Mouse (Mus musculus) cortical plate, adult 2 months (tissue): ENCODE measurements at regions not wholly inside any gene's neighbourhood (a gene's known extent, or its start where the extent isn't known, plus 50 kb on each side); places are given as distances from the start of the nearest gene placed in this dataset.

Experiments used
- H3K27ac ChIP-seq: fragments of 200-500 bp; 2 replicates; pipeline ENCODE4 v1.5.1; 2012; ENCODE audit warnings: low read length, control low read depth, inconsistent platforms; ENCODE audit not compliant: insufficient read depth
- H3K4me1 ChIP-seq: fragments of 200-500 bp; 2 replicates; pipeline ENCODE4 v1.6.1; 2011; ENCODE audit warnings: low read length; ENCODE audit not compliant: control insufficient read depth, insufficient read depth
- H3K4me3 ChIP-seq: fragments of 200-500 bp; 2 replicates; pipeline ENCODE4 v1.5.1; 2011; ENCODE audit warnings: mild to moderate bottlenecking, low read length, control low read depth; ENCODE audit not compliant: insufficient read depth
- CTCF ChIP-seq: fragments of 200-500 bp; IDR thresholded peaks from 2 replicates; pipeline ENCODE4 v1.5.1; 2011; ENCODE audit warnings: mild to moderate bottlenecking, control low read depth, low read length; ENCODE audit not compliant: insufficient read depth; ENCODE audit errors: extremely low read depth
- POLR2A ChIP-seq: fragments of 200-500 bp; IDR thresholded peaks from 2 replicates; pipeline ENCODE4 v1.6.1; 2011; ENCODE audit warnings: mild to moderate bottlenecking, low read length, control low read depth; ENCODE audit not compliant: insufficient read depth; ENCODE audit errors: extremely low read depth

DNA sequence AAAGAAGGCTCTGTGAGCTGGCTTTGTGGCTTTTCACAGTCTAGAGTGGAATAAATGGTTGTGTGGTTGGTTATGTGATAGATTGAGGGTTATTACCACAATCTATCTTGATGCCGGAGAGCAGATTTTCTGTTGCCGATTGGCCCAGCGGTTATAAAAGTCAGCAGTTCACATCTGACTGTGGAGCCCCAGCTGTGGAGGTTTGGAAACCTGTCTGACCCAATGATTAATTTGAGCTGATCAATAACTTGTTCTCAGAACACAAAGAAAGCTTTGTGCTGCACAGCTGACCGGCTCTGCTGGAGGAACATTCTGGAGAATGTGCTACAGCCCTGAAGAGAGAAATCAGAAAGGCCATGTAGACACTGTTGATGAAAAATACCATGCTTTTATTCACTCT is 148.8 kb downstream of the Cdc42ep3 start:
- H3K4me1 ChIP-seq: no peaks in the 10 kb centered on the region
- TF ChIP-seq CTCF (no peak), POLR2A (no peak)
- no peak overlapping the region for H3K27ac ChIP-seq
- H3K4me3 ChIP-seq: no peak overlapping the region

DNA sequence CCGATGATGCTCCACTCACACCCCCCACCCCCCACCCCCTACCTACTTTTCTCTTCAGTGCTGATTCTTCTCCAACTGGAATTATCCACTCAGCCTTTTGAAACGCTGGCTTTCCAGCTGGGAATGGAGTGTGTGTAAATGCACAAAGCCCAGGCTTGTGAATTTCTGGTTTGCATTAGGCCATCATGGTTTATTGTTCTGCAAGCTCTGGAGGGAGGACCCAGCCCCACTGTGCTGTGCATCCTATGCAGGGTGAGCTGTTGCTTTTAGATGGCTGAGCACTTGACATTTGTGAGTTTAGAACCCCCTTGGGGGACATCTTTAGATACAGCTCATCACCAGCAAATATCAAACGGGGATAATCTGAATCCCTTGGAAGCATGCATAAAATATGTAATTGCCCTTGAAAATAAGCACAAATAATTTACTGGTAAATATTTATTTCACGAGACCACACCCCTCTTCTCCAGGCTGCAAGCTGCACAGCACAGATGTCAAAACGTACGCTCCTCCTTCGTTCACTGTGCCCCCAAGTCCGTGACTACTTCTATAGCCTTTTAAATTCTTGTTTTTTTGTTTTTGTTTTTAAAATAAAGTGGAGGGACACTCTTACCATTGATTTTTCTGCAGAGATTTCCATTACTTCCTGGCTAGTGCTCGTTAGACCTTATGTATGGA is 148.2 kb downstream of the Qpct start:
- H3K27ac ChIP-seq: no peak overlapping the region
- no peak for TF ChIP-seq CTCF
- no peak for TF ChIP-seq POLR2A
- no peaks in the 10 kb centered on the region for H3K4me1 ChIP-seq
- no peak overlapping the region for H3K4me3 ChIP-seq

DNA sequence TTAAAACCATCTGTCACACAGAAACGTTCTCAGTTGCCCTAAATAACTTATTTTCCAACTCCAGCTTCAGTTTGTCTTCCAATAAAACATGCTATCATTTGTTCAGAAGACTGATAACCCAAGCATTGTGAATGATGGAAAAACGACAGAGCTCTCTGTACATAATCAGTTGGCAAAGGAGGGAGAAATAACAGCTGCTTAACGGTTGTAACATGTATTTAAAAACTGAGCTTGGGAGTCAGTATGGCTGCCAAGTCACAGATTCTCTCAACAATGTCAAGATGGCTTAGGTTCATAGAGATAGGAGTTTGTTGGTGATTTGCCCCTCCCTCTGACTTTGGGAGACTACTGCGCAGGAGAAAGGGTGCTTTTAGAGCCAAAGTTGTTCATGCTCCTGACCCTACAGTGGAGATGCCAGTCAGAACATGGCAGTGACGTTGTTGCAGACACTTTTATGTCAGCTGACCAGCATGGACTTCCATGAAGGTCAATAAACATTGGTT is 140.2 kb downstream of the Qpct start:
- H3K4me1 ChIP-seq: no peaks in the 10 kb centered on the region
- H3K4me3 ChIP-seq: no peak overlapping the region
- H3K27ac ChIP-seq: no peak overlapping the region
- TF ChIP-seq CTCF: no peak
- no peak for TF ChIP-seq POLR2A

DNA sequence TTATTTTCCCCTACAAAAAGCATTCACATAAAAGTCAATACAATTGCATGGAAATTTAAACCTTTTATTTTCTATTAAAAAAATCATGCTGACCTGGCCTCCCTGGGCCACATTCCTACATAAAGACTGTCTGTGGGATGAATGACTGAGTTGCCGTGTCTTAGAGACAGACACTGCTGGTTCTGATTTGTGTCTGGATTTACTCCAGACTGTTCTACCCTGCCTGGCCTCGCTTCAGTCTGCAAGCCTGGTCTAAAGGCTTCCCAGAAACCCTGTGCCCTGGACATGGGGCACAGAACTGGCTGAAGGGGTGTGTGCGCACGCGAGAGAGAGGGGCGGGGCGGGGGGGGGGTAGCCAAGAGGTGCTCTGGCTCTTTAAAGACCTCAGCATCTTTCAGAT is 136.6 kb downstream of the Qpct start:
- Histone ChIP-seq H3K4me1 (no peaks in the 10 kb centered on the region), H3K27ac (no peak overlapping the region), H3K4me3 (no peak overlapping the region)
- TF ChIP-seq POLR2A (no peak), CTCF (no peak)

DNA sequence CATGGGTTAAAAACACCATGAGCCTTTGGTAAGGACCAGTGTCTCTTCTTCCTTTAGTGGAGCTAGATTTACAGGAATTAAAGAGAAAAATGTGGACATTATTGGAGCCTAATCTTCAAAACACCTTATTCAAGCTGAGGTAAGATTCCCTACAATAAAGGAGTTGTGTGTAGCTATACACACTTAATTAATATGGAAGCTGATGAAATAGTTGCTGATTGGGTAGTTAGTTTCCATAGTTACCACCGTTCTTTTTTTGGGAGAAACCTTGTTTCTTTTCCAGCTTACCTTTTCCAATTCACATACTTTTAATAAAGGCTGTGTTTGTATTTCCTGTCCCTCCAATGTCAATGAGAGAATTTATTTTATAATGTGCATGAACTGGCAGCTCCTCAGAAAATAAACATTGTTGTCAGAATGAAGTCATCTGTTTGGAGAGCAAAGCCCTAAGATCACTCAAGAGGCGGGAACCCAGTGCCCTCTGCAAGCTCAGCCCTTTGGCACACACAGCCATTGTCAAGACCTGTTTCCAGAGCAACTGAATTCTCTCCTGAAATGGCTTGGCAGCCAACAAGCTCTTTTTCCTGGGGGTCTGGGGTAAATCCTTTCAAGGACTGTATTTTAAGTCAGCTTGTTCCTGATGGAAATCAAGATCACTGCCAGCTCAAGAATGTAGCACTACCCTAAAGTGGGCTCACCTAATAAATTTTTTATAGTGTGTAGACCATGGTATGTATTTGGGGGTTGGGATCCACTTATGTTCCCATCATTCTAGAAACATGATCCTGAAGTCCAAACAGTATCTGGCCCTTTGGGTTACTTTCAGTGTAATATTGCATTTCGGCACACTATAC is 128.8 kb downstream of the Qpct start:
- TF ChIP-seq CTCF (no peak), POLR2A (no peak)
- Histone ChIP-seq H3K4me1 (no peaks in the 10 kb centered on the region), H3K4me3 (no peak overlapping the region), H3K27ac (no peak overlapping the region)

DNA sequence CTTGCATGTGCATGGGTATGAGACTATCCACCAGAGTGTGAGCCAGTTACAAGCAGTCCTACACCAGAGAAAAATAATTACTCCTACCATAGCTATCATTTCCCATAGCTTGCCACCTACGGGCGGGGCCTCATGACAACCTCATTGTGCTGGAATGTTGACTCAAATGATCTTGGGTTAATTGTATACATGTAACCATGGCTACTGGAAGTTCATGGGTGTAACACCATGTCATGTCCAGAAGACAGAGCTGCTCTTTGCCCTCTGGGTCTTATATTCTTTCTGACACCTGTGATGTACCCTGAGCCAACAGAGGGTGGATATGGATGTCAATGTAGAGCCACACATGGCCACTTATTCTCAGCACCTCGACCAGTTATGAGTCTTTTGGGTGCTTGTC is 125.6 kb downstream of the Qpct start:
- TF ChIP-seq CTCF: no peak
- no peak for TF ChIP-seq POLR2A
- Histone ChIP-seq H3K27ac (no peak overlapping the region), H3K4me3 (no peak overlapping the region), H3K4me1 (no peaks in the 10 kb centered on the region)

DNA sequence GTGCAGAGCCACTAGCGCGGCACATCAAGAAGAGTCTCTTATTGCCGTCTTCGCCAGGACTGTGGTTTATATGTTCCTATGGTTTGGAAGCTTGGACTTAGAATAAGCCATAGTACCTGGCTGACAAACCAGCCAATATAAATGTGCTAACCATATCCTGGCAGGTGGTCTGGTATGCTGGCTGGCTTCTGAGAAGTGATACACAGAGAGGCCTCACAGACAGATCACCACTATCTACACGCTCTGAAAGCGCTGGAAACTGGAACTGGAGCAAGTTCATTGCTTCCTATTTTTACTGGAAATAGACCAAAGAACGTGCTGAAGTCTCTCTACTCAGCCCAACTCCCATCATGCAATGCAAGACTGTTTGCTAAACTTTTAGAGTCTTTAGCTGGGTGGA is 124.7 kb downstream of the Qpct start:
- Histone ChIP-seq H3K27ac (no peak overlapping the region), H3K4me3 (no peak overlapping the region), H3K4me1 (no peaks in the 10 kb centered on the region)
- TF ChIP-seq CTCF: no peak

DNA sequence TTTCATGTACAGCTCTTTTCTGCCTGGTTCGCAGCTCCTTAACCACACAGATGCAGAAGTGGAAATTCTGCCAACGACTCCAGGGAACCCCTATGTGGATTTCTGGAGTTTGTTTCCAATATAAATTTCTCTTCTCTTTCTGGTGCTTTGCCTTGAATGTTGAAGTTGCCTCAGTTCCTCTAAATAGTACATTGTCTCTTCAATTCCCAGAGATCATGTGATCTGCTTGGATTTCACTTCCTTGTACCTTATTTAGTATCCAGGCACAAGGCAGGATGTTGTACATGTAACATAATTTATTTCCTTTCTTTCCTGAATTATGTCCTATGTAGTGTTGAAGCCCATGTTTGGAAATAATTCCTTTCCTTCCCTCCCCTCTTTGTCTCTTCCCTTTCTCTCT is 123.7 kb downstream of the Qpct start:
- H3K27ac ChIP-seq: no peak overlapping the region
- H3K4me1 ChIP-seq: no peaks in the 10 kb centered on the region
- TF ChIP-seq CTCF (no peak), POLR2A (no peak)
- H3K4me3 ChIP-seq: no peak overlapping the region

DNA sequence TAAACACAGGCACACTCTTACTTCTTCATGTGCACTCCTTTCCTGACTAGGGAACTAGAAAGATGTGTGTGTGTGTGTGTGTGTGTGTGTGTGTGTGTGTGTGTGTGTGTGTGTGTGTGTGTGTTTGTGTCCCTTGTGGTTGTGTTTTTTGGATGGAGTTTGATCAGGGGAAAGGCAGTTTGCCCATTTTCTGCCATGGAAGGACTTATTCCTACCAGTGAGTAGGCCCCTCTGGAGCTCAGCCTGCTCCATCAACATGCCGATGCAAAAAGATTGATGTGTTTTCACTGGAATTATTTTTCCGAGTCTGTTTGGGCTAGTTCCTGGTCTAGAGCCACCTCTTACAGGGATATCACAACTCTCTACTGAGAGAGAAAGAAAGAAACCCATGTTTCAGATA is 120.6 kb downstream of the Qpct start:
- Histone ChIP-seq H3K4me1 (no peaks in the 10 kb centered on the region), H3K4me3 (no peak overlapping the region), H3K27ac (no peak overlapping the region)
- TF ChIP-seq POLR2A (no peak), CTCF (no peak)

DNA sequence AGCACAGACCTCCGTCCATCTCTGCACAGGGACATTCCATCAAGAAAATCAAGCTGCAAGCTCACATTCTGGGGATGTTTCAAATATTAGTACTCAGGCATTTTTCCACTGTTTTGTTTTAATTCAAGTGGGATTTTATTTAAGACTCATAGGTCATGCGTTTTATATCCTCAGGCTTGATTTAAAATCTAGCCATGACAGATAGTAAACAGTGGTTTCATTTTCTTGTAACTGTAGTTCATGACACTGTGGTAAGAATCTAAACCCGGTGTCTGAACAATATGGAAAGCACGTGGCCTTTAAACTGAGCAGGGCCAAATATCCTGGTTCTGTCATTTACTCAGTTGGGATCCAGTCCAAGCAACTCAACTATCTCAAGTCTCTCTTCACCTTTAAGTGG is 119.0 kb downstream of the Qpct start:
- no peaks in the 10 kb centered on the region for H3K4me1 ChIP-seq
- no peak overlapping the region for H3K27ac ChIP-seq
- no peak overlapping the region for H3K4me3 ChIP-seq
- no peak for TF ChIP-seq POLR2A
